Mouse (Mus musculus): ENCODE data around the gene Nr1i3. TPM values are rescaled to one million over a fixed set of nuclear protein-coding genes. Genes with fewer than 3 reads are reported as not detected.
"Not testable (repeated sequence)": the region's sequence is repeated elsewhere in the genome, so short reads cannot be mapped to it uniquely, and the experiment has no call there.

The Nr1i3 gene
- total RNA-seq, 4 experiments from 2014 or later = 0.10 to 0.36 TPM; not detected in 2

DNA sequence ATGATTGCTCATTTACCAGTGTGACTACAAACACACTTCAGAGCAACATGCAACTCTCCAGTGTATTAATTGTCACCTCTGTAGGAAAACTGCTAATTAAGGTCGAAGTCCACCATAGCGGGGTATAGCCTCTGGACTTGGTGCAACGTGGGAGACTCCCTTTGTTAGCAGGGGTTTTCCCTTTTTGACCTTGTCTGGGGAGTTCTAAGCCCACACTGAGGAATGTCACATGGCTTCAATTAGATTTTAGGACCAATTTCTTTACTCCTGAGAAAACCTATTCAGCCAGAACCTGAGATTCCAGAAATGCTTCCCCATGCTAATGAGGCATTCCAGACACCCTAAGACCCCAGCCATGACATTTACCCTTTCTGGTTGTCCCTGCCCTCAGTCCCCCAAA lies 16.4 kb downstream of the Nr1i3 start:
- no peak for DNase-seq (ENCODE audit: low spot score in 2 of 2)

DNA sequence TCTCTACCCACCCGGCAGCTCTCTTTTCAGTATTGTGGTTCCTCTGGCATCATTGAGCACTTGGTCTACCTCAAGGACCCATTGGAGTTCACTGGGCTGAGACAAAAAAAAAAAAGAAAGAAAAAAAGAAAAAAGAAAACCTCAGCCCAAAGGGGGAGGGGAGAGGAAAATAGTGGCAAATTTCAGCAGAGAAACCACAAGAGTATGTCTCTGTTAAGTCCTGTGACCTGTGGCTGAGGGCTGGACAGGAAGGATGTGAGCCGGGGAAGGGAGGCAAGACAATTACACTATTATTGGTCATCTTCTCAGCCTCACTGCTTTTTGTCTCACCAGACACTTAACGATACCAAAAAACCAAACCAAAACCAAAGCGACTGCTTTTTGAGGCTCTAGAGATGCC lies 18.1 kb downstream of the Nr1i3 start:
- DNase-seq (ENCODE audit: low spot score in 2 of 2) = no peak

DNA sequence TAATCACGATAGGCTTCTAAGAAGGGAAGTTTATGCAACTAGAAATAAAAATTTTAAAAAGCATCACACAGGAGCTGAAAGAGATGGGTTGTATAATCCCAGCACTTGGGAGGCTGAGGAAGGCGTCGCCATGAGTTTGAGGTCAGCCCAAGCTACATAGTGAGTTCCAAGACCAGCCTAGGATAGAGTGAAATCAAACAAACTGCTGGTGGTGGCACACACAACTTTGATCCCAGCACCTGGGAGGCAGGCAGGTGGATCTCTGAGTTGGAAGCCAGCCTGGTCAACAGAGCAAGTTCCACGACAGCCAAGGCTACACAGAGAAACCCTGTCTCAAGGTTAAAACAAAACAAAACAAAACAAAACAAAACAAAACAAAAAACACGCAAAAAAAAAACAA lies 18.6 kb downstream of the Nr1i3 start:
- no peak for DNase-seq (ENCODE audit: low spot score in 2 of 2)

DNA sequence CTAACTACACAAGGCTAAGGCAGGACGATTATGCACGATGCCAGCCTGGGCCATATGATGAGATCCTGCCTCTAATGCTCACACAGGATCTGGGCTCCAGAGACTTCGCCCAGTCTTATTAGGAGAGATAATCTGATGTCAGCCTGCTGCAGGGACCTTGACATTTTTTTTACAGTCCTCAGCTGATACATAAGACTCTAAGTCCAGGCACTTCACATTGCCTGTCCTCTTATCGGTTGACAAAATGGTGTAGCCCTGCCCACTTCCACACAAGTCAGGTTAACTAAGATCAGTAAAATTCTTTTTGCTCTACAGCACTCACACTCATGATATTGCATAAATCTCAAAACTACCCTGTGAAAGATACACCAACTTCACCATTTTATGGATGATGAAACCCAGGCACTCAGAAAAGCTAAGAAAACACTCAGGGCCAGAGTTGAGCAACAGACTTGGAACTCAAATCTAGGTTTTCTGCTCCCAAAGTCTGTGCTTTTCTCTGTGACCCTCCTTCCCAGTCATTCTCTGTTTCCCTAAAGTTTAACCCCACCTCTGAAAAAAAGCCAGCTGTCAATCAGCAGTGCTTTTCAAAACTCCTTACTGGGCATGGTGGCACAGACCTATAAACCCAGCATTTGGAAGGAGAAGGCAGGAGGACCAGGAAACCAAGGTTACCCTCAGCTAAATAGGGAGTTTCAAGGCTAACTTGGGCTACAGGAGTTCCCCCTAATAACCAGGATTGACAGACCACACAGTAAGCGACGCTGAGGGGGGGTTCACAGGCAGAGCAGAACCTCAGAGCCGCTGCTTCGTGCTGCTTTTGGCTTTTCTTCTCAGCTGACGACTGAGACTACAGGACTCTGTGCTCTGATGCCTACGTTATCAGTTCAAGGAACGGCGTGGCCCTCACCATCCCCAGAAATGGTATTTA lies 19.3 kb downstream of the Nr1i3 start:
- DNase-seq (ENCODE audit: low spot score in 2 of 2) = no peak

DNA sequence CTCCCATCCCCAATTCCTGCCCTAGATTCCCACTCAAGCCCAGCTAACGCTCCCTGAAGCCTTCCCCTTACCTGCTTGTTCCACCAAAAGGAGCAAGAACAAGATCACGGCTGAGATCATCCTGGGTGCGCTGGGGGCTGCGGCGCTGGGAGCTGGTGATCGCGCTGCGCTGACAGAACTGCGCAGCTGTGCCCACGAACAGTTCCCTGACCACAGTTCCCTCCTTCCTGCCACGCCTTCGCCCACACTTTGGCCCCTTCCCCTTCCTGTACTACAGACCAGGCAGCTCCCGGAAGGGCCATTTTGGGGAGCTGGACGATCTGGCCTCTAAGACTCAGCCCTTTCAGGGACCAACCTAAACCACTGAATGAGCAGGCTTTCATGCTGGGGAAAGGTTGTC lies 20.4 kb downstream of the Nr1i3 start, which contains the start of gene Fcer1g:
Gene Fcer1g, minus strand, starts transcription at position 240 of the 400 bp plus-strand sequence.
- DNase-seq (ENCODE audit: low spot score in 2 of 2) = no peak

DNA sequence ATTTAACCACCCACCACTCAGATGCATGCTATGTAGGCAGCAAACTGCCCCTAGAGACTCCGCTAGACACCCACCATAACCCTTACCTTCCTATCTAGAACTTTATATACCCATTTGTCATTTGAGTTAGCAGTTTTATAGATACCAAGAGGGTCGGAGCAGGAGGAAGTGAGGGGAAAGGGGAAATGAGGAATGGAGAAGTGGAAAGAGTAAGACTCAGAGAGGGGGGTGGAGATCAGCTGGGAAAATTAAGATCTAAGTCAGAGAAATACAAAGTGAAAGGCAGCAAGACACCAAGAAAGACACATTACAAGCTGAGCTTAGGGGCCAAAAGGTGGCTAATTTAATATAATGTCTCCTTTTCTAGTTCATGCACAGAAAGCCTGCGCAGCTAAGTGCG lies 20.8 kb downstream of the Nr1i3 start:
- no peak for DNase-seq (ENCODE audit: low spot score in 2 of 2)

DNA sequence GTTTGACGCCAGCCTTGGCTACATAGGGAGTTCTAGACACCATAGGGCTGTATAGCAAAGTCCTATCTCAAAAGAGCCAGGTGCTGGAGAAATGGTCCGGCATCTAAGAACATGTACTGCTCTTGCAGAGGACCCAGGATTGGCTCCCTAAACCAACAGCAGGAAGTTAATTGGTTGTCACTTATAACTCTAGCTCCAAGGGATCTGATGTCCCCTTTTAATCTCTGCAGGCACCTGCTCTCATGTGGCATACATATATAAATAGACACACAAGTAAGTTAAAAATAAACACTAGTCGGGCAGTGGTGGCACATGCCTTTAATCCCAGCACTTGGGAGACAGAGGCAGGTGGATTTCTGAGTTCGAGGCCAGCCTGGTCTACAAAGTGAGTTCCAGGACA lies 22.0 kb downstream of the Nr1i3 start:
- no peak for DNase-seq (ENCODE audit: low spot score in 2 of 2)

DNA sequence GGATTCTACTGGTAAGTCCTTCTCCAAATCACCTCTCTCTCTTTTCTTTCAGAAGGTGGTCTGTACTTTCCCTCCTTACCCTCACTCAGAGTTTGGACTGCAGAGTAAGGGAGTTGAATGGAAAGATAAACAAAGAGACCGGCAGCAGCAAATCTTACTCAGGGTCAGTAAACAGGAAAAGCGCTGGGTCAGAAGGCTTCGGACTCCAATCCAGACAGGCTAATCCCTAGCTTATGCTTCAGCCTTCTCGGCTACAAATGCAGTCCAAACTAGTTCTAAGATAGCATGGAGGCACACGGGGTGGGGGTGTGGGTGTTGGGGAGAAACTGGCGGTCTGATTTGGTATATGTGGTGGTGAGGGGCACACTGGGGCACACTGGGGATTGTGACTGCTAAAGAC lies 23.7 kb downstream of the Nr1i3 start:
- DNase-seq (ENCODE audit: low spot score in 2 of 2) = no peak

DNA sequence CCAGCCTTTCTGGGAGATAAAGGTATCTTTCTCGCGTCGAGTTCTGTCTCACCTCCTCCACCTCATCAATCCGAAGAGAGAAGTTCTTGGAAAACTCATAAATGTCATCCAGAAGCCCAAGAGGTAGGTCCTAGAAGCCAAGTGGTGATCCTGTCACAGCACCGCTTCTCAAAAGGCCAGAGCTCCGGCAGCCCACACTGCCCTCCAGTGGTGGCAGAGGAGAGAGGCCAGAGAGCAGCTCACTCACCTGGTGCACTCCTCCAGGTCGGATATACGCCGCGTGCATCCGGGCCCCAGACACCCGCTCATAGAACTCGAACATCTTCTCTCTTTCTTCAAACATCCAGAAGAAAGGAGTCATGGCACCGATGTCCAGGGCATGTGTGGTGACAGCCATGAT lies 24.7 kb downstream of the Nr1i3 start:
- no peak for DNase-seq (ENCODE audit: low spot score in 2 of 2)

DNA sequence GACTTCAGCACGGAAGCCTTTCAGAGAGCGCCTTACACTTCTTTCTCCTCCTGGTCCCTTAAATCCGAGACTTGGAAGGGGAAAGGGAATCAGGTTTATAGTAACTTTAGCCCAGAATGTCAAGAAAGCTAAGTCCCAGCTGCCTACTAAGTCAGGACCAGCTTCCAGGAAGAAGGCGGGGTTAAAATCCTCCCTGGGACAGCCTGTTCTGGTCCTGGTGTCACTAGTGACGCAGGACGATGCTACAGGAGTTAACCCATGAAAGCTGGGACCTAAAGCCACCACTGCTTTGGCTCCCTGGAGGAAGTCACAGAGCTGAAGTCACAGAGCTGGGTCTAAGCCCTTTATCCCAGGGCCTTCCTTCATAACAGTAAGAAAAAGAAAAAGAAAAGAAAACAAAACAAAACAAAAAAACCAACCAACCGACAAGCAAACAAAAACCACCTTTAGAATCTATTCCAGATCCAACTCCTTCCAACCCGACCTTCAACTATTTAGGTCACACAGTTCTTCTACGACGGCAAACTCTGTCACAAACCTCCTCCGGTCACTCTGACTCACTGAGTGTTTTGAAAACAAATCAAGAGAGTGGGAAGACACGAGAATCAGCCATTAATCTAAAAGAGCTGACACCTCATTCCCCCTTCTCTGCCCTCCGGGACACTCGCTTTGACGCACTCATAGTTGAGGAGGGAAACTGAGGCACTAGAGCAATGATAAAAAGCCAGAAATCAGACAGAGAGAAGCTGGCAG lies 26.4 kb downstream of the Nr1i3 start:
- no peak for DNase-seq (ENCODE audit: low spot score in 2 of 2)

DNA sequence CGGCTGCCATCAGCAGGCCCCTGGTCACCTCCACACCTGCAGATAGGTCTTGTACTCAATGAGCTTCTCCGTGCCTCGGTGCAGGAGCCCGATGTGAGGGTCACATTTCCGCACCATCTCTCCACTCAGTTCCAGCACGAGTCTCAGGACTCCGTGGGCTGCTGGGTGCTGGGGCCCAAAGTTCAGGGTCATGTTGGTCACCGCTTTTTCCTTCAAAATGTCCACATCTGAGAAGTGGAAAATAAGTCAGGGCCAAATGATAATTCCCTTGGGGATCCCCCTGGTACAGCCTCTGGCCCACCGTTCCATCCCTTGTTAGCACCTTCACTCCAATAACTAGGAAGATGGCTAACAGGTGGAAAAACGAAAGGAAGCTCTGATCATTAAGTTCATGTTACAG lies 27.1 kb downstream of the Nr1i3 start:
- no peak for DNase-seq (ENCODE audit: low spot score in 2 of 2)

DNA sequence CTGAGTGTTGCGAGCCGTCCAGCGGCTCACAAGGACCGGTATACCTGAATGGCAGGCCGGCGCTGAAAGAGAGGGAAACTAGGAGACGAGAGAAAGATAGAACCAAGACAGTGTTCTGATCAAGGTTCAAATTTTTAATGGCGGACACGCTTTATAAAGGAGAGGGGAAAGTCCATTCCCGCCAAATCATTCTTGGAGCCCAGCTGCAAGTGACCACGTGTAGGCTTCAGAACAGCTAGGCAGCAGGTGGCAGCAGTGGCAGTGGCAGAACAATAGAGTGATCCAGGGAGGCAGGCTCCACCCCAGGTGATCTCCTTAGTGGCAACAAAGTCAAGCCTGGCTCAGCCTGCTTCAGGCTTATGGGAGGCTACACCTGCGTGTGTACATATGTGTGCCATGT lies 28.2 kb downstream of the Nr1i3 start:
- not testable (repeated sequence) for DNase-seq (ENCODE audit: low spot score in 2 of 2)

DNA sequence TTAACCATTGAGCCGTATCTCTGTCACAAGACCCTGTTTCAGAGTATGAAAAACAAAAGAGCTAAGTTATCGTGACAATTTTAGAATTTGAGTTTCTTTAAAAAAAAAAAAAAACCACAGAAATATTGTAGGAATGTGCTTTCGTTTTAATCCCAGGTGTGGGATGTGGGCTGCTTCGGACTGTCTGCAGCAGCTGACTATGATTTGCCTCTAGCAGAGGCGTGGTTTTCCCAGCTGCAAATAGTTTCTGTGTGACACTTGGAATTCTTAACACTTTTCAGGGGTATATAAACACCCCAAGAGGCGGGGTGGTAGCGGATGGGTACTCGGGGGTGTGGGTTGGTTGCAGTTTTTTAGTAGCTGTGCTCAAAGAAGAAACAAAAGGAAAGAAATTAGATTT lies 31.6 kb downstream of the Nr1i3 start:
- DNase-seq (ENCODE audit: low spot score in 2 of 2) = no peak

DNA sequence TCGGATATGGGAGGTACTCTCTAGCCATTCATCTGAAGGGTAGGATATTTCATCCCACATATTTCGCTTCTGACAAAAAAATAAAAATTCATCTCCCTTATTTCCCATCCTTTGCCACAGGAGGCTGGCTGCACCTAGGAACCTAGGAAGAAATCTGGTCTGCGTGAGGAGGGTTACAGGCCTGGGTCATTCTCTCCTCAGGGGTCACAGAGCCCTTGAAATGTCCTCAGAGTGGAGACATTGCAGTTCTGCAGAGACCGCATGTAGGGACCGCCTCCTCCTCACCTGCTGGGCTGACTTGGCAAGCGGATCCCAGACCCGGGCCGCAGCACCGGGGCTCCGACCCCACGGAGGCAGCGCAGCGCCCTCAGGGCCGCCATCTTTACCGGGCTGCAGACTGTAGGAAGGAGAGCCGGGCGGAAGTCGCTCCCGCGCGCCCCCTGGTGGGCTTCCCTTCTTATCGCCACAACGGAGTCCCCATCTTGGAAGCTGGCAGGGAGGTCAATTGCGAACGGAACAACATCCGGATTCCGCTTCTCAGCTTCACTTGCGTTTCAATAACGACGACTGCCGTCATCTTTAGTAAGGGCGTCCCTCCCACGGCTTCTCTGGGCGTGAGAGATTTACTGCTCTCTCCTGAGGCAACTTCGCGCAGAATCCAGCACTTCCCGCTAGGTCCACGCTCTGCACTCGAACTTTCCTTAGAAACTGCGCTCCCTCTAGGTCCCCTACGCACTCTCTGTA lies 33.1 kb downstream of the Nr1i3 start:
- peak; percentile 97 to 98 for DNase-seq (ENCODE audit: low spot score in 2 of 2)

DNA sequence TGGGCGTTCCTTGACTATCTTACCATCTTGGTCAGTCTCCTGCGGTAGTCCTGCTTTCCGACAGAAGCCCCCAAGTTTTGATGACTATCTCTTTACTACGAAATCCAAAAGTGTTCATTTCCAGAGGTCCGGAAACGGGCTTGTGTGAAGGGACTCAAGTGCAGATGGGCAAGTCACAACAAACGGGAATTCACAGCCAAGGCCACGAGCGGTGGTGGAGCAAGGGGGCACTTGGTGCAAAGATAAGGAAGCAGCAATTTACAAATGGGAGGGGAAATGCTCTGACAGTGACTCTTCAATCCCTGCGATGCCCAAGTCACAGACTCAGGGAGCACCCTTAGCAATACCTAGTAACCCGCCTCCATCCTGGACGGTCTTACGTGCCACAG lies 33.7 kb downstream of the Nr1i3 start:
- DNase-seq (ENCODE audit: low spot score in 2 of 2) = no peak

DNA sequence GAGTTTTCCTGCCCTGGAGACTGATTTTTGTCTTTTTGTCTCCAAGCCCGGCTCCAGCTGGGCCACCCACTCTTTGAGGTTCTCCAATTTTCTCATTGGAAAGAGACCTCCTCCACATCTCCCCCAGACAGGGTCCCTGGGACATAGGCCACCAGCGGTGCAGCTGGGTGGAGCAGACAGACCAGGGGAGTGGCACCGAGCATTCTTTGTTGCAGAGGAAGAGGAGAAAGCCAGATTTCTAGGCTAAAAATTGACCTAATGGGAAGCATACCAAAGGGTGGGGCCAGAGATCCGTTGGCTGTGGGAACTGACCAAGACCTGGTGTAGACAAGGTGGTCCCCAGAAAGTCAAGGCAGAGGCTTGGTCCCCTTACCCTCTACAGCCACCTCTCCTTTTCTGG lies 34.1 kb downstream of the Nr1i3 start:
- no peak for DNase-seq (ENCODE audit: low spot score in 2 of 2)

DNA sequence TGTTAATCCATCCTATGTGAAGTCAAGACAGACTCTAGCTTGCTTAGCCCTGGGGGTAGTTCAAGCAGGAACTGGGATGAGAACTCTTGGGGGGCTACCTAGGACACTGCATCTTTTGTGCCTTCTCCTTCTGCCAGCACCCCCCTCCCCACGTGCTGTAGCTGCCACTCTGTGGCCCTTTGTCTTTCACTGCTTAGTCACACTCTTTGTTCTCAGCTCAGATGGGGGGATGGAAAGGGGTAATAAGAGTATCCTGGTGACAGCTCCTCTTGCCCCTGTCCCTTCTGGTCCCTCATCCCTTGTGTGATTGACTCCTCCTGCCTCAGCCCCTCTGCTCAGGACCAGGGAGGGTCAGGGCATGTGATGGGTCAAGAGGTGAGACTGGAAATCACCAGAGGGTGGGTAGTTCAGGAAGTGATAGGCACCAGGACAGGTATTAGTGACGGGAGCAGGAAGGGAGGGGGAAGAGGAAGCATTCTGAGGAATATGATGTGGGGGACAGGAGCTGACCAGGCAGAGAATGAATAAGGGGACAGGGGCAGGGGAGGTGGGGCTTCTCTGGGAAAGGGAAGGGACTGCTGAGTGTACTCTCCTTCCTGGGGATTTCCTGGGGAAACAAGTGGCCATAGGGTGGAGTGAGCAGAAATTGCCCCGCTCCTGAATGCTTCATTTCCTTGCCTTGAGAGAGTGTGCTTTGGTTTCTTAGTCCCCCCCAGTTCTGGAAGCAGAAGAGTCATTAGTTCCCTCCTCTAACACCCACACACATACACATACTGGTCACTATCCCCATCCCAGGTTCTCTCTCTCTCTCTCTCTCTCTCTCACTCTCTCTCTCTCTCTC lies 34.8 kb downstream of the Nr1i3 start:
- DNase-seq (ENCODE audit: low spot score in 2 of 2) = peak in 1 of 2 experiments; percentile 65

DNA sequence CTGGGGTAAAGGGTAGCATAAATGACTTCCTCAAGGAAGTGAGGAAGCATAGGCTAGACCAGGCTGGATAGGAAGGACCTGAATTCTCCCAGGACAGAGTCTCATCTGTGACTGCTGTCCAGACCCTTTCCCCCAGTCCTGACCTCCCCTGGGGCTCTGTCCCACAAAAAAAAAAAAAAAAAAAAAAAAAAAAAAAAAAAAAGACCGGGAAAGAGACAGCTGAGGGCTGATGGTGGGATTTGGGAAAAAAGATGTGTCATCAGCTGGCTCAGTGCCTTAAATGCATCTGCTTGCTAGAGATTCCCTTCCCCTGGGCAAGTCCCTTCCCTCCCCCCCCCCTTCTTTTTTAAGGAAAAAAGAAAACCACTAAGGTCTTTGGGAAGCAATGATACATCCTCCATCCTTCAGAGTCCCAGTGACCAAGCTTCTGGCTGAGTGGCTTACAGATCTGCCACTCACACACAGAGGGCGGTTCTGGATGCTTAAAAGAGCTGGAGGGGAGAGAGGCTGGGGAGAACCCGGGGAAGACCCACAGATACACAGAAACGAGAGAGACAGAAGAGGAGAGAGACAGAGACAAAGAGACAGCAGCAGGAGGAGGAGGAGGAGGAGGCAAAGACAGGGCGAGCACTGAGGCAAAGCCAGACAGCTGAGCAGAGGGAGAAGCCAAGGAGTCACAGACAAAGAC lies 36.3 kb downstream of the Nr1i3 start, which contains the start of gene Adamts4:
Gene Adamts4, plus strand, starts transcription at position 509 of the 688 bp plus-strand sequence.
- peak in 1 of 2 experiments; percentile 58 for DNase-seq (ENCODE audit: low spot score in 2 of 2)

DNA sequence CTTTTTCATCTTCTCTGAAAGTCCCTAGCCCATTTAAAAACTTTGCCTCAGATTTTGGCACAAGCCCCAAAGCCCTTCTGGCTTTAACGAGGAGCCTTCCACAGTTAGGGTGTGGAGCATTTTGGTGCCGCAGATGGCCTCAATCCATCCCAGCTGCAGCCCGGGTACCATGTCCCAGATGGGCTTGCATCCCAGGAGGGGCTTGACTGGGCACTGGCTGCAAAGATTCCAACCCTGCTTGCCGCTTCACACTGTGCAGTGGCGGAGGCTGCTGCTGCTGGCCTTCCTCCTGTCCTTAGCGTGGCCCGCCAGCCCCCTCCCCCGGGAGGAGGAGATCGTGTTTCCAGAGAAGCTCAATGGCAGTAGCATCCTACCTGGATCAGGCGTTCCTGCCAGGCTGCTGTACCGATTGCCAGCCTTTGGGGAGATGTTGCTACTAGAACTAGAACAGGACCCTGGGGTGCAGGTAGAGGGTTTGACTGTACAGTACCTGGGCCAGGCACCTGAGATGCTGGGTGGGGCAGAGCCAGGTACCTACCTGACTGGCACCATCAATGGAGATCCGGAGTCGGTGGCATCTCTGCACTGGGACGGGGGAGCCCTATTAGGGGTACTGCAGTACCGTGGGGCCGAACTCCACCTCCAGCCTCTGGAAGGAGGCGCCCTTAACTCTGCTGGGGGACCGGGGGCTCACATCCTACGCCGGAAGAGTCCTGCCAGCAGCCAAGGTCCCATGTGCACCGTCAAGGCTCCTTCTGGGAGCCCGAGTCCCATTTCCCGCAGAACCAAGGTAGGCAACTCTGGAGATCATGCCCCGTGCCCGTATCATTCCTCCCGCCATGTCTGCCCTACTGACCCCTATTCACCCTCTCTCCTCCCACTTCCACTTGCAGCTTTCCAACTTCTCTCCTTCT lies 37.2 kb downstream of the Nr1i3 start, which contains the start of gene Ndufs2:
Gene Ndufs2, minus strand, starts transcription at position 709 of the 914 bp plus-strand sequence.
- no peak for DNase-seq (ENCODE audit: low spot score in 2 of 2)
